Mouse (Mus musculus) stomach, embryonic 14.5 days (tissue): ENCODE measurements at regions not wholly inside any gene's neighbourhood (a gene's known extent, or its start where the extent isn't known, plus 50 kb on each side); places are given as distances from the start of the nearest gene placed in this dataset.
"Not testable (repeated sequence)": the region's sequence is repeated elsewhere in the genome, so short reads cannot be mapped to it uniquely, and the experiment has no call there.

Experiments
- ATAC-seq: fragments of 200-750 bp; cut with Nextera tagmentation; 2 replicates; pipeline ENCODE4 v1.8.0; 2017; ENCODE audit warnings: low read depth, moderate TSS enrichment; ENCODE audit not compliant: insufficient number of reproducible peaks, insufficient read depth, low FRiP score
- H3K27ac ChIP-seq: fragments of 300-500 bp; sonication (generic); 2 replicates; pipeline ENCODE4 v1.5.1; 2014; ENCODE audit warnings: mild to moderate bottlenecking, low read length, moderate library complexity, mixed read lengths
- H3K27me3 ChIP-seq: fragments of 300-500 bp; sonication (generic); 2 replicates; pipeline ENCODE4 v1.6.1; 2014; ENCODE audit warnings: low read length, control low read depth, mixed read lengths; ENCODE audit not compliant: control insufficient read depth, insufficient read depth
- H3K36me3 ChIP-seq: fragments of 300-500 bp; sonication (generic); 2 replicates; pipeline ENCODE4 v1.6.1; 2014; ENCODE audit warnings: mild to moderate bottlenecking, control low read depth, low read length, moderate library complexity, mixed read lengths; ENCODE audit not compliant: control insufficient read depth, insufficient read depth
- H3K4me1 ChIP-seq: fragments of 300-500 bp; sonication (generic); 2 replicates; pipeline ENCODE4 v1.6.1; 2014; ENCODE audit warnings: low read length, control low read depth, mixed read lengths; ENCODE audit not compliant: control insufficient read depth, insufficient read depth
- H3K4me2 ChIP-seq: fragments of 300-500 bp; sonication (generic); replicated peaks from 2 replicates; pipeline ENCODE4 v1.6.1; 2014; ENCODE audit warnings: low read depth, low read length, control low read depth
- H3K4me3 ChIP-seq: fragments of 300-500 bp; sonication (generic); 2 replicates; pipeline ENCODE4 v1.5.1; 2014; ENCODE audit warnings: low read depth, low read length, control low read depth
- H3K9ac ChIP-seq: fragments of 300-500 bp; sonication (generic); replicated peaks from 2 replicates; pipeline ENCODE4 v1.6.1; 2014; ENCODE audit warnings: low read depth, mild to moderate bottlenecking, control low read depth, low read length, moderate library complexity, mixed read lengths
- H3K9me3 ChIP-seq: fragments of 300-500 bp; sonication (generic); 2 replicates; pipeline ENCODE4 v1.6.1; 2016; ENCODE audit warnings: low read depth, low read length, control low read depth; ENCODE audit not compliant: control insufficient read depth
- WGBS: fragments of 180-500 bp; shearing (Covaris S2); extraction: QIAGEN DNeasy Blood & Tissue Kit; methylation state at CpG from one replicate; pipeline ENCODE4 v1.1.7; 2014; 5-methylcytosine and 5-hydroxymethylcytosine counted together

- not testable (repeated sequence) for ATAC-seq, H3K4me1 ChIP-seq, H3K9me3 ChIP-seq, H3K4me3 ChIP-seq, H3K27ac ChIP-seq, H3K9ac ChIP-seq, H3K27me3 ChIP-seq, H3K36me3 ChIP-seq, H3K4me2 ChIP-seq
- WGBS, result 77% methylated on average over 7 of the region's 7 CpGs
Observed at GRCm38 (mm10) chr10:91425625-91426385, 244.7 kb upstream of the Tmpo start.

- H3K9ac ChIP-seq, result no peak overlapping the region
- ATAC-seq, result no peak
- no peaks in the 10 kb centered on the region for H3K36me3 ChIP-seq
- no peaks in the 10 kb centered on the region for H3K27me3 ChIP-seq
- no peaks in the 10 kb centered on the region for H3K9me3 ChIP-seq
- H3K4me2 ChIP-seq, result no peak overlapping the region
- 0 out of 2 replicates have a peak, but pooled peaks cover 3% of the 10 kb centered on the region for H3K4me1 ChIP-seq
- no peak overlapping the region for H3K27ac ChIP-seq
- WGBS, result 60% methylated on average over 5 of the region's 5 CpGs
- H3K4me3 ChIP-seq, result no peak overlapping the region
Observed at GRCm38 (mm10) chr10:91424786-91425185, 243.7 kb upstream of the Tmpo start.

- WGBS, result 77% methylated on average over 3 of the region's 3 CpGs
- H3K4me1 ChIP-seq, result no peaks in the 10 kb centered on the region
- no peak overlapping the region for H3K9ac ChIP-seq
- ATAC-seq, result no peak
- H3K9me3 ChIP-seq, result no peaks in the 10 kb centered on the region
- H3K27ac ChIP-seq, result no peak overlapping the region
- H3K4me2 ChIP-seq, result no peak overlapping the region
- no peaks in the 10 kb centered on the region for H3K36me3 ChIP-seq
- no peaks in the 10 kb centered on the region for H3K27me3 ChIP-seq
- no peak overlapping the region for H3K4me3 ChIP-seq
Observed at GRCm38 (mm10) chr10:91387255-91387654, 206.1 kb upstream of the Tmpo start.

GRCm38 (mm10) chr10:91384372-91384771 lies 203.3 kb upstream of the Tmpo start:
- no peaks in the 10 kb centered on the region for H3K27me3 ChIP-seq
- H3K4me1 ChIP-seq, result no peaks in the 10 kb centered on the region
- H3K27ac ChIP-seq, result no peak overlapping the region
- no peak overlapping the region for H3K9ac ChIP-seq
- 51% methylated on average over 2 of the region's 2 CpGs for WGBS
- H3K4me3 ChIP-seq, result no peak overlapping the region
- H3K36me3 ChIP-seq, result no peaks in the 10 kb centered on the region
- no peak overlapping the region for H3K4me2 ChIP-seq
- no peaks in the 10 kb centered on the region for H3K9me3 ChIP-seq
- no peak for ATAC-seq

GRCm38 (mm10) chr10:91376683-91377082 lies 195.6 kb upstream of the Tmpo start:
- Histone ChIP-seq H3K4me1 (no peaks in the 10 kb centered on the region), H3K36me3 (no peaks in the 10 kb centered on the region), H3K4me3 (no peak overlapping the region), H3K4me2 (no peak overlapping the region), H3K27ac (no peak overlapping the region), H3K27me3 (no peaks in the 10 kb centered on the region), H3K9me3 (no peaks in the 10 kb centered on the region), H3K9ac (no peak overlapping the region)
- WGBS, result 90% methylated on average over 3 of the region's 3 CpGs
- ATAC-seq, result no peak

GRCm38 (mm10) chr10:91367488-91367887 lies 186.4 kb upstream of the Tmpo start:
- WGBS, result no CpG with 5 or more reads among the region's 1 CpGs
- H3K4me1 ChIP-seq, result no peaks in the 10 kb centered on the region
- no peak overlapping the region for H3K9ac ChIP-seq
- H3K27ac ChIP-seq, result no peak overlapping the region
- H3K4me3 ChIP-seq, result no peak overlapping the region
- H3K27me3 ChIP-seq, result no peaks in the 10 kb centered on the region
- H3K4me2 ChIP-seq, result no peak overlapping the region
- ATAC-seq, result no peak
- no peaks in the 10 kb centered on the region for H3K36me3 ChIP-seq
- no peaks in the 10 kb centered on the region for H3K9me3 ChIP-seq

- ATAC-seq, result no peak
- 61% methylated on average over 3 of the region's 3 CpGs for WGBS
- H3K36me3 ChIP-seq, result no peaks in the 10 kb centered on the region
Observed at GRCm38 (mm10) chr10:91362587-91362986, 181.5 kb upstream of the Tmpo start.

GRCm38 (mm10) chr10:91361621-91362020 lies 180.5 kb upstream of the Tmpo start:
- Histone ChIP-seq H3K4me2 (no peak overlapping the region), H3K27me3 (no peaks in the 10 kb centered on the region), H3K4me1 (no peaks in the 10 kb centered on the region), H3K9me3 (no peaks in the 10 kb centered on the region), H3K9ac (no peak overlapping the region), H3K36me3 (no peaks in the 10 kb centered on the region), H3K27ac (no peak overlapping the region), H3K4me3 (no peak overlapping the region)
- no peak for ATAC-seq
- WGBS, result 81% methylated on average over 2 of the region's 2 CpGs

More at GRCm38 (mm10) chr10:91362587-91362986, 181.5 kb upstream of the Tmpo start:
- no peak overlapping the region for H3K4me2 ChIP-seq
- H3K9me3 ChIP-seq, result no peaks in the 10 kb centered on the region
- H3K4me3 ChIP-seq, result no peak overlapping the region
- H3K9ac ChIP-seq, result no peak overlapping the region
- no peaks in the 10 kb centered on the region for H3K4me1 ChIP-seq
- H3K27ac ChIP-seq, result no peak overlapping the region
- no peaks in the 10 kb centered on the region for H3K27me3 ChIP-seq

- no peaks in the 10 kb centered on the region for H3K36me3 ChIP-seq
- H3K27ac ChIP-seq, result no peak overlapping the region
- H3K4me2 ChIP-seq, result no peak overlapping the region
- 77% methylated on average over 5 of the region's 5 CpGs for WGBS
- no peaks in the 10 kb centered on the region for H3K9me3 ChIP-seq
- H3K4me1 ChIP-seq, result no peaks in the 10 kb centered on the region
- no peak overlapping the region for H3K4me3 ChIP-seq
- no peaks in the 10 kb centered on the region for H3K27me3 ChIP-seq
- H3K9ac ChIP-seq, result no peak overlapping the region
- ATAC-seq, result no peak
Observed at GRCm38 (mm10) chr10:91345465-91345864, 164.3 kb upstream of the Tmpo start.
